Mouse (Mus musculus): ENCODE measurements around the gene Kat2b.
A peak's percentile ranks its signal among the peaks of the same experiment; 100 is the strongest.

- TF ChIP-seq EP300 (IDR thresholded peaks at IDR 0.05; ENCODE audit: insufficient read depth, low read depth, low read length) (no peak), CTCF (IDR thresholded peaks at IDR 0.05; ENCODE audit: low read depth, low read length) (peak; percentile 37)
Observed at GRCm38 (mm10) chr17:53554088-53554487, 12.6 kb upstream of the Kat2b start.

All from ES-Bruce4 (cell line).